Mouse (Mus musculus): Measurements from ENCODE around the gene Casq2.

DNA sequence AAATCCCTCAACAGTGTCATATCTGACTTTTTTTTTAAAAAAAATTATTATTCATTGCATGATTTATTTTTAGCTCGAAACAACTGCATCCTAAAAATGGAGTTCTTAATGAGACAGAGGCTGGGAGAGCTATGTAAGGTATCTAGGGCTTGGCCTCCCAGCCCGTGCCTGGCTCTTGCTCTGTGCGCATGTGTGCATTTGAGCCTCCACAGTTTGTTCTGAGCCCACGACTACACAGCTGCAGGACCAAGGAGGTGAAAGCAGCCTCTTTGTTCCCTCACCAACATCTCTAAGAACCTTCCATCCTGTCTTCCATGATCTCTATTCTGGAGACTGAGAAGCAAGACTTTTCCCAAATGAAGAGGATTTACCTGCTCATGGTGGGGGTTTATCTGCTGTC lies at the start of gene Casq2:
- TF ChIP-seq CTCF (IDR thresholded peaks at IDR 0.05; ENCODE audit: low read depth, low read length) (no peak), POLR2A (IDR thresholded peaks at IDR 0.05; ENCODE audit: borderline replicate concordance, low read depth, low read length) (no peak)

All from bone marrow macrophage, adult 2 months (primary cell).